Mouse (Mus musculus) left cerebral cortex, postnatal 4 days (tissue): ENCODE results near the gene Spon2. TPM values are rescaled to one million over a fixed set of nuclear protein-coding genes. Genes with fewer than 3 reads are reported as not detected.

ENCODE experiments used
- total RNA-seq, 2 experiments: library from RNA; stranded (reverse); gene quantifications; 2 replicates each; pipeline ENCODE4 v1.2.3; 2021

Spon2 gene
- total RNA-seq, 2 experiments from 2014 or later, result 2.4 to 2.7 TPM

Other genes with a start within 250 kb of the Spon2 start
- gene Ywhah, start 199.6 kb downstream of the Spon2 start, total RNA-seq, result 100 to 1,000 TPM; 633 to 669 TPM
- under 1 TPM in 1 of 2 experiments, not detected in 1; 0.08 TPM for gene Slc5a1, start 114.2 kb downstream of the Spon2 start, total RNA-seq
- gene Ctbp1, start 56.5 kb upstream of the Spon2 start, total RNA-seq, result 100 to 1,000 TPM; 311 TPM
- gene Maea, start 117.1 kb upstream of the Spon2 start, total RNA-seq, result 10 to 100 TPM; 89.1 to 94.1 TPM
- 10 to 100 TPM; 12.4 to 12.9 TPM for gene Uvssa, start 160.1 kb upstream of the Spon2 start, total RNA-seq
- not detected for gene Nkx1-1, start 215.5 kb upstream of the Spon2 start, total RNA-seq